Mouse (Mus musculus) small intestine, adult 2 months (tissue): ENCODE data around the gene Mrps27.

Experiments
- CTCF ChIP-seq: fragments of 200-500 bp; IDR thresholded peaks from 2 replicates; pipeline ENCODE4 v1.5.1; 2012; ENCODE audit warnings: low read depth, mild to moderate bottlenecking, control low read depth, inconsistent platforms, low read length, moderate library complexity, mixed read lengths; ENCODE audit not compliant: insufficient replicate concordance, insufficient read length; ENCODE audit errors: extremely low read depth
- POLR2A ChIP-seq: fragments of 200-500 bp; IDR thresholded peaks from 2 replicates; pipeline ENCODE4 v1.6.1; 2012; ENCODE audit warnings: low read depth, mild to moderate bottlenecking, control low read depth, inconsistent platforms, low read length, moderate library complexity

DNA sequence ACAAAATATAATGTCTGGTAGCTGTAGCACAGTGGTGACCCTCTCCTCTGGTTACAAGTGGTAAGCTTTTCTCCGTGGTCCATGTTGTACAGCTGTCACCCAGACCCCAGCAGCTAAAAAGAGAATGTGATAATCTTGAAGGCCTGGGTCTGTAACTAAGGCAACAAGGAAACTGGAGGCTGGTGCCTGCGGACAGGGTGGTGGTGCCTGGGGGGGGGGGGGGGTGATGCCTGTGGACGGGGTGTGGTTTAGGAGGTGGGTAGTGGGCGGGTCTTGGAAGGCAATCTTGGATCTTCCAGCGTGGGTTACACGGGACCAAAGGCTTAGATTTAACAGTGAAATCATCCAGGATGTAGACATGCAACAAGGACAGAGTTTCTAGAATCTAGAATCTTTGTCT, 37.8 kb downstream of the Mrps27 start:
- TF ChIP-seq CTCF (no peak), POLR2A (no peak)
